Mouse (Mus musculus): ENCODE data around the gene Smok3a.

GRCm38 (mm10) chr5:138012382-138012781 is 8.7 kb upstream of the Smok3a start:
- TF ChIP-seq MAX (IDR thresholded peaks at IDR 0.05; ENCODE audit: low read length) (no peak), USF1 (IDR thresholded peaks at IDR 0.05; ENCODE audit: low read depth, low read length) (no peak), ELF1 (IDR thresholded peaks at IDR 0.05; ENCODE audit: low read depth, low read length) (no peak), MEF2A (IDR thresholded peaks at IDR 0.05; ENCODE audit: extremely low read depth, insufficient replicate concordance, low read depth, low read length, poor library complexity, severe bottlenecking) (no peak), TCF12 (IDR thresholded peaks at IDR 0.05; ENCODE audit: low read depth, low read length) (no peak), EP300 (IDR thresholded peaks at IDR 0.05; ENCODE audit: low read depth in 1 of 2, low read length in 2 of 2) (no peak), NELFE (IDR thresholded peaks at IDR 0.05; ENCODE audit: low read depth, low read length) (no peak)

Measured in MEL (cell line).